Mouse (Mus musculus) hindbrain, embryonic 12.5 days (tissue): Measurements from ENCODE around the gene Arhgap24. TPM values are rescaled to one million over a fixed set of nuclear protein-coding genes. Genes with fewer than 3 reads are reported as not detected.

ENCODE experiments used
- ATAC-seq: fragments of 200-750 bp; cut with Nextera tagmentation; 2 replicates; pipeline ENCODE4 v1.8.0; 2017; ENCODE audit warnings: moderate TSS enrichment; ENCODE audit not compliant: low FRiP score
- H3K27ac ChIP-seq: fragments of 300-500 bp; sonication (generic); 2 replicates; pipeline ENCODE4 v1.5.1; 2016; ENCODE audit warnings: mild to moderate bottlenecking
- H3K27me3 ChIP-seq: fragments of 300-500 bp; sonication (generic); 2 replicates; pipeline ENCODE4 v1.6.1; 2016; ENCODE audit warnings: mild to moderate bottlenecking
- H3K36me3 ChIP-seq: fragments of 300-500 bp; sonication (generic); 2 replicates; pipeline ENCODE4 v1.6.1; 2016; ENCODE audit warnings: mild to moderate bottlenecking
- H3K4me1 ChIP-seq: fragments of 300-500 bp; sonication (generic); 2 replicates; pipeline ENCODE4 v1.6.1; 2016
- H3K4me2 ChIP-seq: fragments of 300-500 bp; sonication (generic); replicated peaks from 2 replicates; pipeline ENCODE4 v1.6.1; 2016; ENCODE audit warnings: mild to moderate bottlenecking
- H3K4me3 ChIP-seq: fragments of 300-500 bp; sonication (generic); 2 replicates; pipeline ENCODE4 v1.5.1; 2016; ENCODE audit warnings: mild to moderate bottlenecking
- H3K9ac ChIP-seq: fragments of 300-500 bp; sonication (generic); 2 replicates; pipeline ENCODE4 v1.6.1; 2016; ENCODE audit warnings: mild to moderate bottlenecking, moderate library complexity
- H3K9me3 ChIP-seq: fragments of 300-500 bp; sonication (generic); replicated peaks from 2 replicates; pipeline ENCODE4 v1.6.1; 2016; ENCODE audit warnings: mild to moderate bottlenecking
- WGBS: fragments of 180-500 bp; shearing (Covaris S2); methylation state at CpG from one replicate; pipeline ENCODE4 v1.1.7; 2016; 5-methylcytosine and 5-hydroxymethylcytosine counted together
- polyA plus RNA-seq: library from polyadenylated mRNA; unstranded; fragments of >200 nt; fragmentation: Nextera tagmentation; extraction: Ambion mirVana; gene quantifications from 2 replicates; pipeline ENCODE4 v1.2.1, GENCODE M21; 2016

The Arhgap24 gene
- polyA plus RNA-seq, 1 experiment from 2014 or later, result 10.1 TPM

DNA sequence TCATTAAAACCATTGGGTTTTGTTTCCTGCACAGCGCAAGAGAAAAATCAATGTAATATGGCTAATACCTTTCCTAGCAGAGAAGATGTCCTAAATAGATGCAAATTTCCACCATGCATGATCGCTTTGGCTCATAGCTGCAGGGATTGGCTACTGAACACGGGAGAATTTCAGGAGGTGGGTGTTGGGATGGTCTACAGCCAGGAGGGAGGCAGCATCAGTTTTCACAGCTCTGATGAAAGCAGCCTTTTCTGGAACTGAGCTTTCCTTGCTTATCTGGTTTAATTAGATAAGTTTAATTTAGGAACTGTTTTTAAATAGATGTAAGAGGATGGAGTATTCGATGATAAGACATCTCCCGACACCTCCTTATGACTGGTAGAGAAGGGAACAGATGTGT, 217.2 kb downstream of the Arhgap24 start:
- WGBS, result 81% methylated on average over 5 of the region's 5 CpGs
- Histone ChIP-seq H3K4me3 (no peak overlapping the region), H3K9ac (no peak overlapping the region)

GRCm38 (mm10) chr5:102698891-102699290, 217.7 kb downstream of the Arhgap24 start:
- H3K4me2 ChIP-seq, result no peak overlapping the region
- 98% methylated on average over 2 of the region's 2 CpGs for WGBS
- no peak overlapping the region for H3K27ac ChIP-seq
- ATAC-seq, result no peak
- no peak overlapping the region for H3K9ac ChIP-seq
- no peaks in the 10 kb centered on the region for H3K36me3 ChIP-seq
- H3K9me3 ChIP-seq, result no peaks in the 10 kb centered on the region
- H3K4me3 ChIP-seq, result no peak overlapping the region
- H3K27me3 ChIP-seq, result no peaks in the 10 kb centered on the region
- no peaks in the 10 kb centered on the region for H3K4me1 ChIP-seq

More for the DNA sequence above, 217.2 kb downstream of the Arhgap24 start:
- no peak overlapping the region for H3K27ac ChIP-seq
- H3K4me2 ChIP-seq, result no peak overlapping the region
- H3K36me3 ChIP-seq, result no peaks in the 10 kb centered on the region
- H3K9me3 ChIP-seq, result no peaks in the 10 kb centered on the region
- ATAC-seq, result no peak
- no peaks in the 10 kb centered on the region for H3K27me3 ChIP-seq
- H3K4me1 ChIP-seq, result no peaks in the 10 kb centered on the region

GRCm38 (mm10) chr5:102702581-102702980, 221.4 kb downstream of the Arhgap24 start:
- H3K4me3 ChIP-seq, result no peak overlapping the region
- H3K27ac ChIP-seq, result no peak overlapping the region
- no peak overlapping the region for H3K4me2 ChIP-seq
- no peaks in the 10 kb centered on the region for H3K27me3 ChIP-seq
- no peaks in the 10 kb centered on the region for H3K36me3 ChIP-seq
- WGBS, result 85% methylated on average over 6 of the region's 6 CpGs
- H3K9me3 ChIP-seq, result no peaks in the 10 kb centered on the region
- ATAC-seq, result no peak
- no peak overlapping the region for H3K9ac ChIP-seq
- H3K4me1 ChIP-seq, result no peaks in the 10 kb centered on the region

- Histone ChIP-seq H3K9me3 (no peaks in the 10 kb centered on the region), H3K27me3 (no peaks in the 10 kb centered on the region), H3K36me3 (no peaks in the 10 kb centered on the region), H3K4me2 (no peak overlapping the region), H3K27ac (no peak overlapping the region), H3K9ac (no peak overlapping the region), H3K4me3 (no peak overlapping the region), H3K4me1 (no peaks in the 10 kb centered on the region)
- ATAC-seq, result peak; percentile 68; the same call in 1 of the 2 replicates
- 59% methylated on average over 5 of the region's 5 CpGs for WGBS
Observed at GRCm38 (mm10) chr5:102703325-102704099, 222.3 kb downstream of the Arhgap24 start.

GRCm38 (mm10) chr5:102705170-102705569, 224.0 kb downstream of the Arhgap24 start:
- no peaks in the 10 kb centered on the region for H3K36me3 ChIP-seq
- H3K9me3 ChIP-seq, result no peaks in the 10 kb centered on the region
- H3K4me3 ChIP-seq, result no peak overlapping the region
- no peaks in the 10 kb centered on the region for H3K27me3 ChIP-seq
- H3K4me2 ChIP-seq, result no peak overlapping the region
- ATAC-seq, result no peak
- no peak overlapping the region for H3K27ac ChIP-seq
- no peaks in the 10 kb centered on the region for H3K4me1 ChIP-seq
- 36% methylated on average over 2 of the region's 2 CpGs for WGBS
- no peak overlapping the region for H3K9ac ChIP-seq

- H3K4me2 ChIP-seq, result no peak overlapping the region
- 89% methylated on average over 7 of the region's 7 CpGs for WGBS
- H3K4me3 ChIP-seq, result no peak overlapping the region
- no peaks in the 10 kb centered on the region for H3K9me3 ChIP-seq
- no peak for ATAC-seq
- H3K27me3 ChIP-seq, result no peaks in the 10 kb centered on the region
- H3K36me3 ChIP-seq, result no peaks in the 10 kb centered on the region
- no peaks in the 10 kb centered on the region for H3K4me1 ChIP-seq
- H3K27ac ChIP-seq, result no peak overlapping the region
- H3K9ac ChIP-seq, result no peak overlapping the region
Observed at GRCm38 (mm10) chr5:102710336-102710735, 229.1 kb downstream of the Arhgap24 start.

- no peak for ATAC-seq
- Histone ChIP-seq H3K4me1 (0 out of 2 replicates have a peak, but pooled peaks cover 3% of the 10 kb centered on the region), H3K4me2 (no peak overlapping the region), H3K4me3 (no peak overlapping the region), H3K9me3 (no peaks in the 10 kb centered on the region), H3K27ac (no peak overlapping the region), H3K27me3 (no peaks in the 10 kb centered on the region), H3K9ac (no peak overlapping the region), H3K36me3 (no peaks in the 10 kb centered on the region)
- WGBS, result 75% methylated on average over 8 of the region's 8 CpGs
Observed at GRCm38 (mm10) chr5:102719368-102719972, 238.3 kb downstream of the Arhgap24 start.

DNA sequence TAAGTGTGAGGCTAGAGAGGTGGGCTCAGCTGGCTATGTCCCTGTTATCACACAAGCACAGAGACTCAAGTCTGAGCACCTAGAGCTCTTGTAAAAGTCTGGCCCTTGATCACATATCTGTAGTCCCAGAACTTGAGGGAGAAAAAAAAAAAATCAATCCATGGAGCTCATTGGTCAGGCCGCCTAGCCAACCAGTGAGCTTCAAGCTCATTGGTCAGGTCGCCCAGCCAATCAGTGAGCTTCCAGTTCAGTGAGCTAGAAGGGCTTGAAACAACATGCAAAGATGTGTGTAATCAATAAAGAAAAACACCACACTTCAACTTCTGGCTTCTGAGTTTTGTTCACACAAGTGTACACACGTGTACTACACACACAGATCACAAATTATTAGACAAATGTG, 242.4 kb downstream of the Arhgap24 start:
- WGBS, result 98% methylated on average over 3 of the region's 3 CpGs
- no peak for ATAC-seq

GRCm38 (mm10) chr5:102724813-102725348, 243.7 kb downstream of the Arhgap24 start:
- no peak for ATAC-seq
- Histone ChIP-seq H3K4me2 (no peak overlapping the region), H3K9ac (no peak overlapping the region), H3K9me3 (no peaks in the 10 kb centered on the region), H3K27me3 (no peaks in the 10 kb centered on the region), H3K4me3 (no peak overlapping the region), H3K4me1 (0 out of 2 replicates have a peak, but pooled peaks cover under 1% of the 10 kb centered on the region), H3K36me3 (no peaks in the 10 kb centered on the region), H3K27ac (no peak overlapping the region)
- 58% methylated on average over 9 of the region's 9 CpGs for WGBS

More for the DNA sequence above, 242.4 kb downstream of the Arhgap24 start:
- Histone ChIP-seq H3K4me3 (no peak overlapping the region), H3K9me3 (no peaks in the 10 kb centered on the region), H3K27me3 (no peaks in the 10 kb centered on the region), H3K9ac (no peak overlapping the region), H3K4me2 (no peak overlapping the region), H3K36me3 (no peaks in the 10 kb centered on the region), H3K27ac (no peak overlapping the region), H3K4me1 (0 out of 2 replicates have a peak, but pooled peaks cover 3% of the 10 kb centered on the region)

GRCm38 (mm10) chr5:102725365-102725764, 244.2 kb downstream of the Arhgap24 start:
- no peak overlapping the region for H3K27ac ChIP-seq
- H3K9me3 ChIP-seq, result no peaks in the 10 kb centered on the region
- H3K27me3 ChIP-seq, result no peaks in the 10 kb centered on the region
- no peaks in the 10 kb centered on the region for H3K36me3 ChIP-seq
- no peak overlapping the region for H3K4me3 ChIP-seq
- no peak overlapping the region for H3K9ac ChIP-seq
- no peaks in the 10 kb centered on the region for H3K4me1 ChIP-seq
- no peak overlapping the region for H3K4me2 ChIP-seq
- ATAC-seq, result no peak
- 81% methylated on average over 6 of the region's 6 CpGs for WGBS

- no peak overlapping the region for H3K4me3 ChIP-seq
- no peaks in the 10 kb centered on the region for H3K36me3 ChIP-seq
- H3K4me1 ChIP-seq, result no peaks in the 10 kb centered on the region
- H3K27me3 ChIP-seq, result no peaks in the 10 kb centered on the region
- H3K9me3 ChIP-seq, result no peaks in the 10 kb centered on the region
- no peak overlapping the region for H3K4me2 ChIP-seq
- ATAC-seq, result 0 out of 2 replicates have a peak, but pooled peaks have one; percentile 48
- no peak overlapping the region for H3K27ac ChIP-seq
- 52% methylated on average over 4 of the region's 4 CpGs for WGBS
- H3K9ac ChIP-seq, result no peak overlapping the region
Observed at GRCm38 (mm10) chr5:102726985-102727384, 245.8 kb downstream of the Arhgap24 start.

DNA sequence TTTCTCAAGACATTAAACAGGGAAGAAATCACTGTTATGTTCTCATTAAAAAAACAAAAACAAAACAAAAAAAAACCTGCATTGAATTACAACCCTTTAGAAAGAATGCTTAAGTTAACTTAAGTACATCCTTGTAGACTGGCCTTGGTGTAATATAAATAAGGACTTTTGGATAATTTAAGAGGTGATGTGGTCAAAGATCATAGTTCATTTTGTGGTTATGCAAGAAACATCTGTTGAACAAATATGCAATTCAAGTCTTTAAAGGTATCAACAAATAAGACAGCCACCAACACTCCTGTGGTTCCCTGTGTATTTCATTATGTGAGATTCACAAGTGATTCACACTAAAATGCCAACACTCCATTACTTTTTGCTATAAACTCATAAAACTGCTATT, 247.3 kb downstream of the Arhgap24 start:
- Histone ChIP-seq H3K9ac (no peak overlapping the region), H3K4me1 (no peaks in the 10 kb centered on the region), H3K4me2 (no peak overlapping the region), H3K27ac (no peak overlapping the region), H3K4me3 (no peak overlapping the region), H3K36me3 (no peaks in the 10 kb centered on the region), H3K9me3 (no peaks in the 10 kb centered on the region), H3K27me3 (no peaks in the 10 kb centered on the region)
- ATAC-seq, result no peak
